Mouse (Mus musculus) gastrocnemius, postnatal 4 days (tissue): Measurements from ENCODE around the gene Blm. TPM values are rescaled to one million over a fixed set of nuclear protein-coding genes. Genes with fewer than 3 reads are reported as not detected.
A peak's percentile ranks its signal among the peaks of the same experiment; 100 is the strongest.

ENCODE experiments used
- DNase-seq, 2 experiments: peaks; one replicate each; pipeline ENCODE4 v3.0.0; 2021 to 2022; ENCODE audit warnings: low spot score in 2 of 2, mixed read lengths in 2 of 2
- long read RNA-seq, 2 experiments: library from polyadenylated mRNA; stranded (forward); transcript quantifications; one replicate each; pipeline ENCODE4 v2.0.0; 2021
- total RNA-seq, 2 experiments: library from RNA; stranded (reverse); gene quantifications; 2 replicates each; pipeline ENCODE4 v1.2.3; 2021

The Blm gene
- 10 to 100 TPM in 1 of 2 experiments, 1 to 10 TPM in 1; 8.3 to 10.7 TPM for total RNA-seq
- long read RNA-seq, experiment 1, full-length matches to known transcripts: 6 of 9 reads
- long read RNA-seq, experiment 1, partial matches to known transcripts: 1 of 9 reads
- long read RNA-seq, experiment 1, other reads (novel, unspliced or antisense): 2 of 9 reads
- long read RNA-seq, experiment 2, full-length matches to known transcripts: 7 of 8 reads
- long read RNA-seq, experiment 2, partial matches to known transcripts: 0 of 8 reads
- long read RNA-seq, experiment 2, other reads (novel, unspliced or antisense): 1 of 8 reads

GRCm38 (mm10) chr7:80535009-80535744, at the start of gene Blm:
Blm (minus strand) TSS chr7:80535119.
- DNase-seq: peak; percentile 90 to 97

GRCm38 (mm10) chr7:80583981-80584380, 49.1 kb upstream of the Blm start:
- peak in 1 of 2 experiments; percentile 46 for DNase-seq

DNA sequence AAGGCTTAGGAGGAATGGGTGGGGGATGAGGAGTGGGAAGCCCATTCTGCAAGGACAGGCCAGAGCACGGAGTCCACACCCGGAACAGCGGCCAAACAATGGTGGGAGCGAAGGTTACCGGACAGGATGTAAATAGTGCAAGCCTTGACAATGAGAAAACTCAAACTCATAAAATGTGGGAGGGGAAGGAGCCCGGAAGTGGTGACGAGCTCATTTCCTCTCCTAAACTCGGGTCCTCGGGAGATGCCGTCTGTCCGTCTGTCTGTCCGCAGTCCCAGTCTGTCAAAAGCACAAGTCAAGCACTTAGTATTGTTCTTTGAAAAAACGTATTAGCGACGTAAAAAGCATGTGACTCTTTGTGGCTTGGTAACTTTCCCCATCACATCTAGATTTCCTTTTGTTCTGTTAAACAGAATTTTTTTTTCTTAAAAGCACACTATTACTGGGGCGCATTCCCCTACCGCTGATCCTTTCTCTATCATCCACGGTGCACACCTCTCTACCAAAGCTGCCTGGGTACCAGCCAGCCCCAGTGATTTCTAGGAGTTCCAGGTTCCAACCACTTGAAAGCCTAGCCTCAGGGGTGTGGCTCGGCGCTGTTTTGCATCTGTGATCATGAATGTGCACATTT, 48.0 kb upstream of the Blm start:
- DNase-seq: peak in 1 of 2 experiments; percentile 23

DNA sequence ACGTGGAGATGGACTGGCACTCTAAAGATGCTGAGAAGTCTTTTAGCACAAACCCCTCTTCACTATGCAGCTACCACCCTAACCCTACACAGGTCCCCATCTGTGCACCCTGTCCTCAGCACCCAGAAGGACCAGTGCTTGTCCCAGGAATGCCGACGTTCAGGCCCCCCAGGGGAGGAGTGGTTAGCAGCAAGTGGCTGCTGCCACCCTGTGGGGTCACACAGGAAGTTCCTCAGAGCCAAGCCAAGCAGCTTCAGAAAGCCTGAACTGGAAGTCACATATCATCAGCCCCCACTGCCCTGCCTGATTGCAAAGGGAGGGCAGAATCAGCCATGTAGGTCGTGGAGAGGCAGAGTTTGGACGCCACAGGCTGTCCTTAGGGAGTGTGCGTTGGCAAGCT, 45.4 kb upstream of the Blm start:
- no peak for DNase-seq

DNA sequence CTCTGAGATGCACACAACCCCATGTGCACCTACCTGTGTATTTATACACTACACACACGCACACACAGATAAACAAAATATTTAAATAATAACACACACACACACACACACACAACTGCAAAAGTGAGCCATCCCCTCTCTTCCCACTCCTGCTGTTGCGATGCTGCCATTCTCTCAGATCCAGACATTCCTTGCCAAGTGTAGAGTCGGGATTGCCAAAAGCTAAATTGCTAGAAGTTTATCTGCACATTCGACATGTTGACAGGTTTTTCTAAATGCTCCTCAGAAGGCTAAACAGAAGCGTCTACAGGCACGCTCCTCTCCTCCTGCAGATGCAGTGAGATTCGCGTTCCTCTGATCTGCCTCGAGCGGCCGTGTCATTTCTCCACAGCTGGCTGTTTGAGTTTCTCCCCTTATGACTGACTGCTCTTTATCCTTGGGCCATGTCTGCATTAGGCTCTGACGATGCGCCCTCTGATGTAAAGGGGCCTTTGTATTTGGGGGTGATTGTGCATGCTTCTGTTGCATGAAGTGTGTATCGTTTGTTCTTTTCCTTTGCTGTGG, 42.6 kb upstream of the Blm start:
- no peak for DNase-seq

DNA sequence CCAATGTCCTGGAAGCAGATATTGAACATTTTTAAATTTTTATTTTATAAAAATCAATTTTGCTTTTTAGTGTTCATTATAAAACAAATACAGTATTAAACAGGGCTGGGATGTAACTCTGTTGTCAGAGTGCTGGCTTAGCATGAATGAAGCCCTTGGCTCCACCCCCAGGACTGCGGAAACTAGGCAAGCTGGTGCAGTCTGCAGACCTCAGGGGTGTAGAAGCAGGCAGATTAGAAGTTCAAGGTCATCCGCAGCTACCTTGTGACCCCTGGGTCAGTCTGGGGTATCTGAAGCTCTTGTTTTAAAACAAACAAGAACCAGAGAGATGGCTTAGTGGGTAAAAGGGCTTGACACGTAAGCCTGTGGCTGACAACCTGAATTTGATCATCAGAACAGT, 41.7 kb upstream of the Blm start:
- DNase-seq: no peak

DNA sequence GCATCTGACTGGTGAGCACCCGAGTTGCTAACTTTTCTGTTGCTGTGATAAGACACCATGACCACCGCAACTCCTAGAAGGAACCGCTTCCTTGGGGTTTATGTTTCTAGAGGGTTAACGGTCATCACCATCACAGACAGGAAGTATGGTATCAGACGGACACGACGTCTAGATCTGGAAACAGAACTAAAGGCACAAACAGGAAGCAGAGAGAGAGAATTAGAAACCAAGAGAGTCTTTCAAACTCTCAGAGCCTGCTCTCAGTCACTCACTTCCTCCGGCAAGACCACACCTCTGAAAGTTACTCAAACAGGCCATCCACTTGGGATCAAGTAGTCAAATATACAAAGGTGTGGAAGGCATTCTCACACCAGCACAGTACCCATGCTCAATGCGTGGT, 40.8 kb upstream of the Blm start:
- no peak for DNase-seq

- no peak for DNase-seq
Observed at GRCm38 (mm10) chr7:80573076-80573475, 38.2 kb upstream of the Blm start.

DNA sequence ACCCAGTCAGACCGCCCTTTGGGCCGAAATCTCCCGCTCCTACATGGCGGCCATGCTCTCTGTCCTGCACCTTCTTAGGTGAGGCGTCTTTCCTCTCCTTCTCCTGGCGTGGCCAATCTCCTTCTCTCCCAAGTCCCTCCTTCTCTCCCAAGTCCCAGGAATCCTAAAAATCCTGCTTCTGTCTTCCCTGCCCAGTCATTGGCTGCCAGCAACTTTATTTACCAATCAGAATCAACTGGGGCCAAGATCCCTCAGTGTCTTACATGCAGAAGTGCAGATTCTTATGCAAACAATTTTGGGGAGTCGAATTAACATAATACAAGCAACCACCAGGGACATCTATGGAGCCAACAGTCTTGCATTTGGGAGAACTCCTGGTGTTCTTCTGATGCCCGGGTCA, 33.1 kb upstream of the Blm start:
- DNase-seq: no peak

DNA sequence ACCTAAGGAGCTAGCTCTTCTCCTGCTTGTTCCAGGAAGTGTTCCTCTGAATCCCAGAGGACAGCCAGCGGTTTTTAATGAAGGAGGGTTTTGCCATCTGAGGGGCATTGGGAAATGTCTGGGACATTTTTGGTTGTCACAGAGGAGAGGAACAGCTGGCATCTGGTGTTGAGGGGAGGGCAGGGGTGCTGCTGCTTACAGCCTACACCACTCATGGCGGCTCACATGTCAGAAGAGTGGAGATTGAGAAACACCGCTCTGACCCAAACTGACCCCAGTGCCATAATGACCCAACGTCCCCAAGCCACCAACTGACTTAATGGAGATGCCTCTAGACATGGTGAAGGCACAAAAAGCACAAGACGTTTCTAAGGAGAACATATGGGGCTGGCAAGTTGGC, 27.0 kb upstream of the Blm start:
- no peak for DNase-seq

- no peak for DNase-seq
Observed at GRCm38 (mm10) chr7:80561271-80561670, 26.4 kb upstream of the Blm start.

- no peak for DNase-seq
Observed at GRCm38 (mm10) chr7:80558572-80558971, 23.7 kb upstream of the Blm start.

DNA sequence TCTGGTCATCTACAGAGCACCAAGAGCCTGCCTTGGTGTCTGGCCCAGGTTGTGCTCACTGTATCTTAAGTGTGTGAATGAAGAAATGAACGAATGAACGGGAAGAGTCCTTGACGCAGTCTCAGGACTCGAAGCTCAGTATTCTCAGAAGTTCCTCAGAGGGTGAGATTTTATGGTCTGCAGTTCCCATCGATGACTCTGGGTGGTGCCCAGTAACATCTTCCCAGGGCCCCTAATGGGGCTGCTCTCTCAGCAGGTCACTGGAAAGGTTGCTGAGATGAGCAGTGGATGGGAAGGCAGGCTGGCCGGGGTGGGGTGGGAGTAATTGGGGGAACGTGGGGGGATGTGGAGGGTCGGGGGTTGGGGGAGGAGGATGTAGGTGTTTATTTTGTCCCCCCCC, 23.2 kb upstream of the Blm start:
- DNase-seq: no peak

- DNase-seq: no peak
Observed at GRCm38 (mm10) chr7:80557161-80557560, 22.2 kb upstream of the Blm start.

GRCm38 (mm10) chr7:80556166-80556565, 21.2 kb upstream of the Blm start:
- DNase-seq: no peak

DNA sequence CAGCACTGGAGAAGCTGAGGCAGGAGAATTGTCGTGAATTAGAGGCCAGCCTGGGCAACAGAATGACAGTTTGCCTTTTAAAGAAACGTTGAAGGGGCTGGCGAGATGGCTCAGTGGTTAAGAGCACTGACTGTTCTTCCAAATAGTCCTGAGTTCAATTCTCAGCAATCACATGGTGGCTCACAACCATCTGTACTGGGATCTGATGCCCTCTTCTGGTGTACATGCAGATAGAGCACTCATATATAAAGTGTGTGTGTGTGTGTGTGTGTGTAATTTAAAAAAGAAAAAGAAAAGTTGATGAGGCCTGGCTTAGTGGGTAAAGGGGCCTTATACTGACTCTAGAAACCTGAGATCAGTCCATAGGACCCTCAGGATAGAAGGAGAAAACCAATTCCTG, 20.2 kb upstream of the Blm start:
- no peak for DNase-seq

DNA sequence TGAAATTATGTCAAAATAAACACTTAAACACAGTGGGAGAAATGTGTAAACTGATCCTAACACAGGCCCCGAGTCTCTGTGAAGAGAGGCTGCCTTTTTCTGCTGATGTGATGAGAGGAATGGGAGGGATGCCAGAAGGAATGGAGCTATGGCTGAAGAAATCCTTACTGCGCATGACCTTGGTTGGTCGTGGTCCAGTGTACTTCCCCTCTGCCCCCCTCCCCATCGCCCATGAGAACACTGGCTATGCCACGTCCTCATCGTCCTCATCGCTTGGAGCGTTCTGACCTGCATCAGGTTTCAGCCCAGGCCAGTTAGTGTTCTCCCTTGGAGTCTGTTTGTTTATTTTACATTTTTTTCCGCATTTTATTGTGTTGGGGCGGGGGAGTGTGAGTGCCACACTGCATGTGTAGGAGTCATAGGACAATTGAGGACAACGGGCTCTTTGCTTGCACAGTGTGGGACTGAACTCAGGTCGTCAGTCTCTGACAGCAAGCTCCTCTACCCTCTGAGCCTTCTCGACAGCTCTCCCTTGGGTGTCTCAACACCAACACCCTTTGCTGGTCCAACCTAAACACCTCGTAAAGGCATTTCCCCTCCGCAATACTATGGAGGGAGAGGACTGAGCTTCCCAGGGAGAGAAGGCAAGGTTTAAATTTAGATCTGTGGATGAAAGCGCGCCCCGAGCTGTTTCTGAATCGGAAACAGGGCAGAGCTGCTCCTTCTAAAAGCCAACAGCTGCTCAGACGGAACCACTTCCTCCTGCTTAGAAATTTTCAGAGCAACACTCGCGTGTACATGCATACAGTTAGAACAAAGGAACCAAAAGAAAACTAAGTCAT, 19.5 kb upstream of the Blm start:
- no peak for DNase-seq

GRCm38 (mm10) chr7:80548513-80549260, 13.8 kb upstream of the Blm start:
- no peak for DNase-seq

DNA sequence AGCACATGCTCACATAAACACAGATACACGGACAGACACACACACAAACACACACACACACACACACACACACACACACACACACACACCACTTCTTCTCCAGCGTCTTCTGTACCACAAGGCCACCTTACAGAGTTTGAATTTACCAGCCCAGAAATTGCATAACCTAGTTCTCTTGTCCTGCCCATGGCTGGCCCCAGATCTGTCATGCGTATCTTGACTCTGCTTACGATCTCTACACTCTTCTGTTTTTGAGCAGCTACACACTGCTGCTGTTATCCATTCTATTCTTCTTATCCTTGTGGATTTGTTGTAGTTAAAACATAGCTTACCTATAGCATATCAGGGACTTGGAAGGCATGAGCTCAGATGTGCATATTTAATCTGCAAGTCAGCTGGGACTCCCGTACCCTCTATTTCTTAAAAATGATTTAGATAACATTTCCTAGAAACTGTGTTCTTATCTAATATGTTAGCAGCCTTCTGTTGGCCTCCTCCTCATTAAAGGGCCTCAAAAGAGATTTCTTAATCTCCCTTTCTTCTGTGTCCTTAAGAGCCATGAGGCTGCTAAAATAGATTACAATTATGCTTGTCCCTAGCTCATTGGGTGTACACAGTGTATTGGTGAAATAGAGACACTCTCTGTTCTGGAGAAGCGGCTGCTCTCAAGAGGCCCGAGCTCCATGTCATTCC, 7.4 kb upstream of the Blm start:
- no peak for DNase-seq

DNA sequence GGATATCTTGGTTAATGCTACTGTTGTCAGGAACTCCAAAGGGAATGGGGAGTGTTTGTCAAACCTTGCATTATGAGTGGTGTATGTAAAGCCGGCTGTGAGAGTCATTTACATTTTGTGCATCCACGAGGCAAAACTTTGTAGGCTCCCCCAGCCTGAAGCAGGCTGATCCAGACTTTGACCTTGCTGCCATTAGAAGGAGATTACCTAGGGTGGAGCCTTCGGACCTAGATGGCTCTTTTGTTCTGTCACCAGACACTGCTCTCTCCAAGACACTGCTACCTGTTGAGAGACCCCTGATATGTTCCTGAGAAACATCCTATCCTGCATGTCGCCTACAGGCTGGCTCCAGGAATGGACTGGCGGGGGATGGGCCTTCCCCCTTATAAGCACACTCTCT, 4.7 kb upstream of the Blm start:
- no peak for DNase-seq
